Mouse (Mus musculus): ENCODE measurements around the gene Slc35c1. TPM values are rescaled to one million over a fixed set of nuclear protein-coding genes. Genes with fewer than 3 reads are reported as not detected.

Slc35c1 gene
- total and polyA plus RNA-seq, 2 experiments from 2014 or later: 9.1 to 14.4 TPM

GRCm38 (mm10) chr2:92494956-92495355 is 34.6 kb upstream of the Slc35c1 start:
- H3K27ac ChIP-seq (ENCODE audit: low read depth, low read length): no peak overlapping the region
- no peak for TF ChIP-seq CTCF (IDR thresholded peaks at IDR 0.05; ENCODE audit: low read depth)
- 94% methylated on average over 3 of the region's 3 CpGs for WGBS

GRCm38 (mm10) chr2:92494423-92494822 is 34.1 kb upstream of the Slc35c1 start:
- 48% methylated on average over 8 of the region's 8 CpGs for WGBS
- H3K4me1 ChIP-seq (ENCODE audit: insufficient read depth): peaks cover 4% of the 10 kb centered on the region
- ATAC-seq (no peak), DNase-seq (no peak)
- H3K27ac ChIP-seq (ENCODE audit: low read depth, low read length): no peak overlapping the region
- no peak overlapping the region for H3K4me2 ChIP-seq (ENCODE audit: low read depth)
- no peaks in the 10 kb centered on the region for H3K9me3 ChIP-seq (ENCODE audit: low read length)
- TF ChIP-seq CTCF (IDR thresholded peaks at IDR 0.05; ENCODE audit: low read depth): no peak
- H3K4me3 ChIP-seq (ENCODE audit: low read depth, low read length): no peak overlapping the region
- no peaks in the 10 kb centered on the region for H3K27me3 ChIP-seq (ENCODE audit: insufficient read depth, low read length)
- no peak overlapping the region for H3K9ac ChIP-seq
- H3K36me3 ChIP-seq (ENCODE audit: insufficient read depth): no peaks in the 10 kb centered on the region

More at GRCm38 (mm10) chr2:92494956-92495355, 34.6 kb upstream of the Slc35c1 start:
- DNase-seq (no peak), ATAC-seq (no peak)
- Histone ChIP-seq H3K9ac (no peak overlapping the region), H3K36me3 (ENCODE audit: insufficient read depth) (no peaks in the 10 kb centered on the region), H3K27me3 (ENCODE audit: insufficient read depth, low read length) (no peaks in the 10 kb centered on the region), H3K4me3 (ENCODE audit: low read depth, low read length) (no peak overlapping the region), H3K9me3 (ENCODE audit: low read length) (no peaks in the 10 kb centered on the region), H3K4me1 (ENCODE audit: insufficient read depth) (peaks cover 10% of the 10 kb centered on the region), H3K4me2 (ENCODE audit: low read depth) (no peak overlapping the region)

- peaks cover 3% of the 10 kb centered on the region; the same call in 1 of the 2 replicates for H3K4me1 ChIP-seq (ENCODE audit: insufficient read depth)
- no peak overlapping the region for H3K27ac ChIP-seq (ENCODE audit: low read depth, low read length)
- TF ChIP-seq CTCF (IDR thresholded peaks at IDR 0.05; ENCODE audit: low read depth): no peak
- no peak overlapping the region for H3K4me3 ChIP-seq (ENCODE audit: low read depth, low read length)
- ATAC-seq (no peak), DNase-seq (no peak)
- H3K36me3 ChIP-seq (ENCODE audit: insufficient read depth): no peaks in the 10 kb centered on the region
- no peaks in the 10 kb centered on the region for H3K9me3 ChIP-seq (ENCODE audit: low read length)
- no peaks in the 10 kb centered on the region for H3K27me3 ChIP-seq (ENCODE audit: insufficient read depth, low read length)
- WGBS: 42% methylated on average over 15 of the region's 15 CpGs
- no peak overlapping the region for H3K4me2 ChIP-seq (ENCODE audit: low read depth)
- H3K9ac ChIP-seq: no peak overlapping the region
These were observed 33.5 kb upstream of the Slc35c1 start for GRCm38 (mm10) chr2:92493656-92494390.

- DNase-seq (peak; percentile 51), ATAC-seq (peak; percentile 58)
- Histone ChIP-seq H3K9me3 (ENCODE audit: low read length) (no peaks in the 10 kb centered on the region), H3K27me3 (ENCODE audit: insufficient read depth, low read length) (no peaks in the 10 kb centered on the region), H3K4me1 (ENCODE audit: insufficient read depth) (peaks cover 3% of the 10 kb centered on the region; the same call in 1 of the 2 replicates), H3K9ac (no peak overlapping the region), H3K36me3 (ENCODE audit: insufficient read depth) (no peaks in the 10 kb centered on the region), H3K4me2 (ENCODE audit: low read depth) (peak overlapping the region; percentile 17; the same call in 1 of the 2 replicates), H3K27ac (ENCODE audit: low read depth, low read length) (peak overlapping the region; percentile 74), H3K4me3 (ENCODE audit: low read depth, low read length) (no peak overlapping the region)
- no peak for TF ChIP-seq CTCF (IDR thresholded peaks at IDR 0.05; ENCODE audit: low read depth)
- 48% methylated on average over 12 of the region's 12 CpGs for WGBS
These were observed 31.7 kb upstream of the Slc35c1 start for GRCm38 (mm10) chr2:92491950-92492501.

GRCm38 (mm10) chr2:92490541-92490940 is 30.2 kb upstream of the Slc35c1 start:
- H3K4me2 ChIP-seq (ENCODE audit: low read depth): no peak overlapping the region
- no peak for DNase-seq
- H3K4me1 ChIP-seq (ENCODE audit: insufficient read depth): peaks cover 7% of the 10 kb centered on the region; the same call in 1 of the 2 replicates
- H3K27ac ChIP-seq (ENCODE audit: low read depth, low read length): no peak overlapping the region
- no peak for TF ChIP-seq CTCF (IDR thresholded peaks at IDR 0.05; ENCODE audit: low read depth)
- H3K27me3 ChIP-seq (ENCODE audit: insufficient read depth, low read length): no peaks in the 10 kb centered on the region; the same call in 1 of the 2 replicates
- no peak overlapping the region for H3K4me3 ChIP-seq (ENCODE audit: low read depth, low read length)
- no peak overlapping the region for H3K9ac ChIP-seq
- WGBS: 59% methylated on average over 10 of the region's 10 CpGs
- H3K36me3 ChIP-seq (ENCODE audit: insufficient read depth): no peaks in the 10 kb centered on the region
- no peak for ATAC-seq
- H3K9me3 ChIP-seq (ENCODE audit: low read length): no peaks in the 10 kb centered on the region

GRCm38 (mm10) chr2:92487791-92488190 is 27.5 kb upstream of the Slc35c1 start:
- peaks cover 7% of the 10 kb centered on the region; the same call in 1 of the 2 replicates for H3K4me1 ChIP-seq (ENCODE audit: insufficient read depth)
- no peaks in the 10 kb centered on the region; the same call in 1 of the 2 replicates for H3K27me3 ChIP-seq (ENCODE audit: insufficient read depth, low read length)
- no peak for DNase-seq
- 88% methylated on average over 8 of the region's 8 CpGs for WGBS
- no peak overlapping the region for H3K9ac ChIP-seq
- no peaks in the 10 kb centered on the region for H3K36me3 ChIP-seq (ENCODE audit: insufficient read depth)
- H3K27ac ChIP-seq (ENCODE audit: low read depth, low read length): no peak overlapping the region
- no peak for TF ChIP-seq CTCF (IDR thresholded peaks at IDR 0.05; ENCODE audit: low read depth)
- no peaks in the 10 kb centered on the region for H3K9me3 ChIP-seq (ENCODE audit: low read length)
- no peak overlapping the region for H3K4me2 ChIP-seq (ENCODE audit: low read depth)
- ATAC-seq: no peak
- no peak overlapping the region for H3K4me3 ChIP-seq (ENCODE audit: low read depth, low read length)

DNA sequence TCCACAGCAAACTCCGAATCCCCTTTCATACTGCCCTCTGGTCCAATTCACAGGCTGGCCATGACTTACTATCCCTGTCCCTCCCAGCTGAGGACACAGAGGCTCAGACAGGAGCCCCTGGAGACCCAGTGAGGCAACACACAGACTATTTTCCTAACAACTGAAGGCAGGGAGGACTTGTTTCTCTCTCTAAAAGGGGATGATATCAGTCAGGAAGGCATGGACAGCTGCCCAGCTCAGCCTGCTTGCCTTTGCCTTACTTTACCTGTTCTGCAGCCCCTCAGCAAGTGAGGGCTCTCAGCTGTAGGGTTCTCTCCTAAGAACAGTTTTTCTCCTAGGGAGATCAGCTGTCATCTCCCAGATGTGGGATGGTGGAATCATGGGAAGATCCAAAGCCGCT is 26.6 kb upstream of the Slc35c1 start:
- Histone ChIP-seq H3K4me1 (ENCODE audit: insufficient read depth) (peaks cover 7% of the 10 kb centered on the region; the same call in 1 of the 2 replicates), H3K4me2 (ENCODE audit: low read depth) (no peak overlapping the region), H3K9me3 (ENCODE audit: low read length) (no peaks in the 10 kb centered on the region), H3K27me3 (ENCODE audit: insufficient read depth, low read length) (no peaks in the 10 kb centered on the region; the same call in 1 of the 2 replicates), H3K27ac (ENCODE audit: low read depth, low read length) (no peak overlapping the region), H3K36me3 (ENCODE audit: insufficient read depth) (no peaks in the 10 kb centered on the region), H3K9ac (no peak overlapping the region), H3K4me3 (ENCODE audit: low read depth, low read length) (no peak overlapping the region)
- WGBS: 61% methylated on average over 2 of the region's 2 CpGs
- no peak for TF ChIP-seq CTCF (IDR thresholded peaks at IDR 0.05; ENCODE audit: low read depth)
- DNase-seq (no peak), ATAC-seq (no peak)

Measured in forebrain, postnatal 0 days (tissue).